Mouse (Mus musculus): ENCODE data around the gene Snrnp40. TPM values are rescaled to one million over a fixed set of nuclear protein-coding genes. Genes with fewer than 3 reads are reported as not detected.

The Snrnp40 gene
- total and polyA plus RNA-seq, 2 experiments, result 10.5 to 10.8 TPM

DNA sequence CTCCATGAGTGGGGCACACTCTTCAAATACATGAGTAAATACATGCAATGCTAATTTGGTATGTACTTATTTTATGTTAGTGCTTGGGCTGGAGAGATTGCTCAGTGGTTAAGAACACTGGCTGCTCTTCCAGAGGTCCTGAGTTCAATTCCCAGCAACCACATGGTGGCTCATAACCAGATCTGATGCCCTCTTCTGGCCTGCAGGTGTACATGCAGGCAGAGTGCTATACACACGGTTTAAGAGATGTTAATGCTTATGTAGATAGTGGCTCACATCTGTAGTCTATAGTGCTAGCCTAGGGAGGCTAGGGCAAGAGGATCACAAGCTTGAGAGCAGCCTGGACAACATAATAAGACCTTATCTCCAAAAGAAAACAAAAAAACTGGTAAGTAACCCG is 20.5 kb downstream of the Snrnp40 start:
- Histone ChIP-seq H3K4me1 (ENCODE audit: control insufficient read depth, insufficient read depth, low read length) (no peaks in the 10 kb centered on the region), H3K27ac (replicated peaks; ENCODE audit: insufficient read depth, low read depth, low read length) (no peak overlapping the region), H3K79me2 (ENCODE audit: control insufficient read depth, insufficient read depth, low read length) (no peaks in the 10 kb centered on the region), H3K4me3 (ENCODE audit: insufficient read depth, low read depth, low read length) (no peak overlapping the region), H3K9ac (ENCODE audit: low read depth, low read length) (no peak overlapping the region), H3K36me3 (ENCODE audit: control insufficient read depth, insufficient read depth, low read length) (peaks cover 40% of the 10 kb centered on the region), H3K27me3 (ENCODE audit: control insufficient read depth, insufficient read depth, low read length) (no peaks in the 10 kb centered on the region)
- DNase-seq (ENCODE audit: extremely low read depth, low read depth, low spot score), result no peak
- TF ChIP-seq CTCF (IDR thresholded peaks at IDR 0.05; ENCODE audit: low read depth, low read length), result peak; percentile 5; the same call in 1 of the 2 replicates
- no peak for TF ChIP-seq POLR2A (IDR thresholded peaks at IDR 0.05; ENCODE audit: extremely low read depth, insufficient read depth, low read length)
- WGBS, result 81% methylated on average over 2 of the region's 2 CpGs

GRCm38 (mm10) chr4:130387256-130387655 is 27.3 kb downstream of the Snrnp40 start:
- Histone ChIP-seq H3K27me3 (ENCODE audit: control insufficient read depth, insufficient read depth, low read length) (no peaks in the 10 kb centered on the region), H3K9ac (ENCODE audit: low read depth, low read length) (no peak overlapping the region), H3K4me3 (ENCODE audit: insufficient read depth, low read depth, low read length) (no peak overlapping the region), H3K4me1 (ENCODE audit: control insufficient read depth, insufficient read depth, low read length) (no peaks in the 10 kb centered on the region), H3K27ac (replicated peaks; ENCODE audit: insufficient read depth, low read depth, low read length) (no peak overlapping the region), H3K79me2 (ENCODE audit: control insufficient read depth, insufficient read depth, low read length) (no peaks in the 10 kb centered on the region), H3K36me3 (ENCODE audit: control insufficient read depth, insufficient read depth, low read length) (peaks cover 30% of the 10 kb centered on the region)
- TF ChIP-seq CTCF (IDR thresholded peaks at IDR 0.05; ENCODE audit: low read depth, low read length) (no peak), POLR2A (IDR thresholded peaks at IDR 0.05; ENCODE audit: extremely low read depth, insufficient read depth, low read length) (no peak)
- 86% methylated on average over 3 of the region's 3 CpGs for WGBS
- no peak for DNase-seq (ENCODE audit: extremely low read depth, low read depth, low spot score)

DNA sequence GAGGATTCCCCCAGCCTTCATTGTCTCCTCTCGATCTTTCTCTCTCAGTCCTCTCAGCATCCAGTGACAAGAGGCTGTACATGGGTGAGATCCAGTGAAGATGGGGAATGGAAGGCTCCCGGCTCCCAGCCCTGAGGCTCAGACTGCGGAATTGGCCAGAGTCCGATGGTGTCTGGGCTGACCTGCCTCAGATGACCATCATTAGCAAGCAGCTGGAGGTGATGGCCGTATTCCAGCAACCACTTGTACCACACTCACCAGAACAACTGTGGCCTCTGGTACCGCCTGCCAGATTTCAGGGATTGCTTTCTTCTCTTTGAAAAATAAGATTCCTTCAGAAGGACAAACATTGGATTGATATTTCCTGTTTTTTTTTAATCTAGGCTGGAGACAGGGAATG is 29.6 kb downstream of the Snrnp40 start:
- Histone ChIP-seq H3K27me3 (ENCODE audit: control insufficient read depth, insufficient read depth, low read length) (no peaks in the 10 kb centered on the region), H3K4me1 (ENCODE audit: control insufficient read depth, insufficient read depth, low read length) (no peaks in the 10 kb centered on the region), H3K79me2 (ENCODE audit: control insufficient read depth, insufficient read depth, low read length) (no peaks in the 10 kb centered on the region), H3K27ac (replicated peaks; ENCODE audit: insufficient read depth, low read depth, low read length) (no peak overlapping the region), H3K9ac (ENCODE audit: low read depth, low read length) (no peak overlapping the region), H3K4me3 (ENCODE audit: insufficient read depth, low read depth, low read length) (no peak overlapping the region), H3K36me3 (ENCODE audit: control insufficient read depth, insufficient read depth, low read length) (peaks cover 25% of the 10 kb centered on the region)
- WGBS, result 89% methylated on average over 6 of the region's 6 CpGs
- DNase-seq (ENCODE audit: extremely low read depth, low read depth, low spot score), result peak; percentile 47
- no peak for TF ChIP-seq CTCF (IDR thresholded peaks at IDR 0.05; ENCODE audit: low read depth, low read length)
- no peak for TF ChIP-seq POLR2A (IDR thresholded peaks at IDR 0.05; ENCODE audit: extremely low read depth, insufficient read depth, low read length)

GRCm38 (mm10) chr4:130389927-130390326 is 30.0 kb downstream of the Snrnp40 start:
- no peak for DNase-seq (ENCODE audit: extremely low read depth, low read depth, low spot score)
- TF ChIP-seq POLR2A (IDR thresholded peaks at IDR 0.05; ENCODE audit: extremely low read depth, insufficient read depth, low read length) (no peak), CTCF (IDR thresholded peaks at IDR 0.05; ENCODE audit: low read depth, low read length) (no peak)
- H3K27me3 ChIP-seq (ENCODE audit: control insufficient read depth, insufficient read depth, low read length), result no peaks in the 10 kb centered on the region
- H3K9ac ChIP-seq (ENCODE audit: low read depth, low read length), result no peak overlapping the region
- no peaks in the 10 kb centered on the region for H3K4me1 ChIP-seq (ENCODE audit: control insufficient read depth, insufficient read depth, low read length)
- H3K36me3 ChIP-seq (ENCODE audit: control insufficient read depth, insufficient read depth, low read length), result peaks cover 21% of the 10 kb centered on the region
- WGBS, result 83% methylated on average over 7 of the region's 7 CpGs
- no peak overlapping the region for H3K27ac ChIP-seq (replicated peaks; ENCODE audit: insufficient read depth, low read depth, low read length)
- H3K4me3 ChIP-seq (ENCODE audit: insufficient read depth, low read depth, low read length), result no peak overlapping the region
- no peaks in the 10 kb centered on the region for H3K79me2 ChIP-seq (ENCODE audit: control insufficient read depth, insufficient read depth, low read length)

GRCm38 (mm10) chr4:130391265-130391664 is 31.3 kb downstream of the Snrnp40 start:
- peak; percentile 48 for DNase-seq (ENCODE audit: extremely low read depth, low read depth, low spot score)
- 83% methylated on average over 3 of the region's 3 CpGs for WGBS
- Histone ChIP-seq H3K9ac (ENCODE audit: low read depth, low read length) (no peak overlapping the region), H3K79me2 (ENCODE audit: control insufficient read depth, insufficient read depth, low read length) (no peaks in the 10 kb centered on the region), H3K27ac (replicated peaks; ENCODE audit: insufficient read depth, low read depth, low read length) (no peak overlapping the region), H3K36me3 (ENCODE audit: control insufficient read depth, insufficient read depth, low read length) (peaks cover 19% of the 10 kb centered on the region), H3K4me3 (ENCODE audit: insufficient read depth, low read depth, low read length) (no peak overlapping the region), H3K4me1 (ENCODE audit: control insufficient read depth, insufficient read depth, low read length) (no peaks in the 10 kb centered on the region), H3K27me3 (ENCODE audit: control insufficient read depth, insufficient read depth, low read length) (no peaks in the 10 kb centered on the region)
- TF ChIP-seq CTCF (IDR thresholded peaks at IDR 0.05; ENCODE audit: low read depth, low read length) (peak; percentile 32; the same call in 1 of the 2 replicates), POLR2A (IDR thresholded peaks at IDR 0.05; ENCODE audit: extremely low read depth, insufficient read depth, low read length) (no peak)

Other genes starting within 250 kb of the Snrnp40 start
- gene Hcrtr1, start 220.8 kb upstream of the Snrnp40 start, total RNA-seq (2014; rRNA removed), result not detected in 2 replicates
- gene Hcrtr1, start 220.8 kb upstream of the Snrnp40 start, polyA plus RNA-seq (2012; rRNA removed), result 0.04 TPM in 1 of 2 replicates, not detected in the other
- gene Tinagl1, start 185.0 kb upstream of the Snrnp40 start, total RNA-seq (2014; rRNA removed), result 13.3 and 21.4 TPM in 2 replicates
- gene Tinagl1, start 185.0 kb upstream of the Snrnp40 start, polyA plus RNA-seq (2012; rRNA removed), result 30.5 and 35.3 TPM in 2 replicates
- not detected in 2 replicates for gene Gm853, start 137.7 kb upstream of the Snrnp40 start, total RNA-seq (2014; rRNA removed)
- gene Gm853, start 137.7 kb upstream of the Snrnp40 start, polyA plus RNA-seq (2012; rRNA removed), result not detected in 2 replicates
- 0.87 and 1.1 TPM in 2 replicates for gene Serinc2, start 80.9 kb upstream of the Snrnp40 start, total RNA-seq (2014; rRNA removed)
- 20.9 and 22.5 TPM in 2 replicates for gene Serinc2, start 80.9 kb upstream of the Snrnp40 start, polyA plus RNA-seq (2012; rRNA removed)
- gene Fabp3, start 51.5 kb upstream of the Snrnp40 start, total RNA-seq (2014; rRNA removed), result 0.34 and 4.2 TPM in 2 replicates
- 0.19 TPM in 1 of 2 replicates, not detected in the other for gene Fabp3, start 51.5 kb upstream of the Snrnp40 start, polyA plus RNA-seq (2012; rRNA removed)
- gene Gm10570, start 51.5 kb upstream of the Snrnp40 start, total RNA-seq (2014; rRNA removed), result not detected in 2 replicates
- not detected in 2 replicates for gene Gm10570, start 51.5 kb upstream of the Snrnp40 start, polyA plus RNA-seq (2012; rRNA removed)
- gene Zcchc17, start 189 bp upstream of the Snrnp40 start, total RNA-seq (2014; rRNA removed), result 9.5 and 10.0 TPM in 2 replicates
- gene Zcchc17, start 189 bp upstream of the Snrnp40 start, polyA plus RNA-seq (2012; rRNA removed), result 15.6 and 16.7 TPM in 2 replicates
- gene Nkain1, start 214.0 kb downstream of the Snrnp40 start, total RNA-seq (2014; rRNA removed), result 0.28 TPM in 1 of 2 replicates, not detected in the other
- gene Nkain1, start 214.0 kb downstream of the Snrnp40 start, polyA plus RNA-seq (2012; rRNA removed), result 0.22 and 0.51 TPM in 2 replicates